Mouse (Mus musculus): ENCODE measurements around the gene Snx11. TPM values are rescaled to one million over a fixed set of nuclear protein-coding genes. Genes with fewer than 3 reads are reported as not detected.
"Not testable (repeated sequence)": the region's sequence is repeated elsewhere in the genome, so short reads cannot be mapped to it uniquely, and the experiment has no call there.

Snx11 gene
- polyA plus RNA-seq, 1 experiment: 16.8 TPM

GRCm38 (mm10) chr11:96813455-96813854 lies 36.1 kb upstream of the Snx11 start:
- Histone ChIP-seq H3K36me3 (ENCODE audit: control insufficient read depth, insufficient read depth, low read length) (no peaks in the 10 kb centered on the region; the same call in 1 of the 2 replicates), H3K27ac (ENCODE audit: control insufficient read depth, insufficient read depth, low read depth, low read length) (no peak overlapping the region), H3K4me3 (ENCODE audit: control insufficient read depth, low read depth, low read length) (no peak overlapping the region), H3K4me1 (ENCODE audit: control insufficient read depth, insufficient read depth, low read length) (no peaks in the 10 kb centered on the region), H3K27me3 (ENCODE audit: control insufficient read depth, insufficient read depth, low read length) (no peaks in the 10 kb centered on the region)
- TF ChIP-seq CTCF (IDR thresholded peaks at IDR 0.05; ENCODE audit: control insufficient read depth, insufficient read depth, insufficient replicate concordance, low read depth, low read length): no peak
- no peak for TF ChIP-seq POLR2A (IDR thresholded peaks at IDR 0.05; ENCODE audit: control insufficient read depth, low read depth, low read length)

DNA sequence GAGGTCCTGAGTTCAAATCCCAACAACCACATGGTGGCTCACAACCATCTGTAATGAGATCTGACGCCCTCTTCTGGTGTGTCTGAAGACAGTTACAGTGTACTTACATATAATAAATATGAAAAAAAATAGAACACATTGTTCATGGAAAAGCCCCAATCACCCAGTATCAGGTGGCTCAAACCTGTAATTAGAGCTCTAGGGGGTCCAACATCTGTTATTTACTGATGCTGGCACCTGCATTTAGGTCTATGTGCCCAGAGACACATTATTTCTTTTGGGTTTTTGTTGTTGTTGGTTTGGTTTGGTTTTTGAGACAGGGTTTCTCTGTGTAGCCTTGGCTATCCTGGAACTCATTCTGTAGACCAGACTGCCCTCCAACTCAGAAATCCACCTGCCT lies 33.8 kb upstream of the Snx11 start:
- H3K4me3 ChIP-seq (ENCODE audit: control insufficient read depth, low read depth, low read length); H3K4me1 ChIP-seq (ENCODE audit: control insufficient read depth, insufficient read depth, low read length); H3K27ac ChIP-seq (ENCODE audit: control insufficient read depth, insufficient read depth, low read depth, low read length); H3K27me3 ChIP-seq (ENCODE audit: control insufficient read depth, insufficient read depth, low read length); H3K36me3 ChIP-seq (ENCODE audit: control insufficient read depth, insufficient read depth, low read length): not testable (repeated sequence)

DNA sequence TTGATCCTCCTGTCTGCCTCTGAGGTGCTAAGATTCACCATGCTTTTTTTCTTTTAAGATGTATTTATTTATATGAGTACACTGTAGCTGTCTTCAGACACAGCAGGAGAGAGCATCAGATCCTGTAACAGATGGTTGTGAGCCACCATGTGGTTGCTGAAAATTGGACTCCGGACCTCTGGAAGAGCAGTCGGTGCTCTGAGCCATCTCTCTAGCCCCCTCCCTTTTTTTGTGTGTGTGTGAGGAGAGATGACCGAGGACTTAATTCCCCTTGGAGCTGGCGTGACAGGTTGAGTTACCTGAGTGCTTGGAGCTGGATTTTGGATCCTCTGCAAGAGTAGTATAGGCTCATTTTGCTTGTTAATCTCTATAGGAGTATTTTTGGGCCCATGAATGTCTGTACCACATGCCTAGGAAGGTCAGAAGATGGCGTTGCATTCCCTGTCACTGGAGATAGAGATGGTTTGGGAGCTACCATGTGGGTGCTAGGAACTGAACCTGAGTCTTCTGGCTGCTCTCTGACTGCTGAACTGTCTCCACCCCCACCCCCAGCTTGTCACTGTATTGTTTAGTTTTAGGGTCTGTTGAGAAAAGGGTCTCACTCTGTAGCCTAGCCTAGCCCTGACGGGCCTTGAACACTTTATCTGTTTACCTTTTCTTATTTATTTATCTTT lies 32.3 kb upstream of the Snx11 start:
- no peaks in the 10 kb centered on the region for H3K4me1 ChIP-seq (ENCODE audit: control insufficient read depth, insufficient read depth, low read length)
- no peaks in the 10 kb centered on the region for H3K27me3 ChIP-seq (ENCODE audit: control insufficient read depth, insufficient read depth, low read length)
- H3K4me3 ChIP-seq (ENCODE audit: control insufficient read depth, low read depth, low read length): no peak overlapping the region
- peaks cover 2% of the 10 kb centered on the region for H3K36me3 ChIP-seq (ENCODE audit: control insufficient read depth, insufficient read depth, low read length)
- no peak overlapping the region for H3K27ac ChIP-seq (ENCODE audit: control insufficient read depth, insufficient read depth, low read depth, low read length)
- no peak for TF ChIP-seq POLR2A (IDR thresholded peaks at IDR 0.05; ENCODE audit: control insufficient read depth, low read depth, low read length)
- TF ChIP-seq CTCF (IDR thresholded peaks at IDR 0.05; ENCODE audit: control insufficient read depth, insufficient read depth, insufficient replicate concordance, low read depth, low read length): no peak

- TF ChIP-seq POLR2A (IDR thresholded peaks at IDR 0.05; ENCODE audit: control insufficient read depth, low read depth, low read length): no peak
- TF ChIP-seq CTCF (IDR thresholded peaks at IDR 0.05; ENCODE audit: control insufficient read depth, insufficient read depth, insufficient replicate concordance, low read depth, low read length): no peak
Measured at GRCm38 (mm10) chr11:96808066-96808465, 30.7 kb upstream of the Snx11 start.

DNA sequence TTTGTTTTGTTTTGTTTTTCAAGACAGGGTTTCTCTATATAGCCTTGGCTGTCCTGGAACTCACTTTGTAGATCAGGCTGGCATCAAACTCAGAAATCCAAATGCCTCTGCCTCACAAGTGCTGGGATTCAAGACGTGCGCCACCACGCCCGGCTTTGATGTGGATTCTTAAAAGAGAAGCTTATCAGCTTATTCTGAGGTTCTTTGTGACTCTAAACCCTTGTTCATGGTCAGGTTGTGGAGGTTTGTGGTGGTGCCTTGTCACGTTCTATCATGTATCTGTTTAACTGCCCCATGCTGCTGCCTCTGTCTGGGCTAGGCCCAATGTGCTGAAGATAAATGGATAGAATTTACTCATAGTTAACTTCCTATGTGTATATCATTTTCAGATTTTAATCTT lies 28.2 kb upstream of the Snx11 start:
- TF ChIP-seq CTCF (IDR thresholded peaks at IDR 0.05; ENCODE audit: control insufficient read depth, insufficient read depth, insufficient replicate concordance, low read depth, low read length): no peak
- H3K27me3 ChIP-seq (ENCODE audit: control insufficient read depth, insufficient read depth, low read length): no peaks in the 10 kb centered on the region
- peaks cover 7% of the 10 kb centered on the region for H3K36me3 ChIP-seq (ENCODE audit: control insufficient read depth, insufficient read depth, low read length)
- H3K4me1 ChIP-seq (ENCODE audit: control insufficient read depth, insufficient read depth, low read length): no peaks in the 10 kb centered on the region
- no peak overlapping the region for H3K27ac ChIP-seq (ENCODE audit: control insufficient read depth, insufficient read depth, low read depth, low read length)
- H3K4me3 ChIP-seq (ENCODE audit: control insufficient read depth, low read depth, low read length): no peak overlapping the region

More at GRCm38 (mm10) chr11:96808066-96808465, 30.7 kb upstream of the Snx11 start:
- peaks cover 4% of the 10 kb centered on the region for H3K36me3 ChIP-seq (ENCODE audit: control insufficient read depth, insufficient read depth, low read length)
- no peak overlapping the region for H3K4me3 ChIP-seq (ENCODE audit: control insufficient read depth, low read depth, low read length)
- no peaks in the 10 kb centered on the region for H3K27me3 ChIP-seq (ENCODE audit: control insufficient read depth, insufficient read depth, low read length)
- H3K4me1 ChIP-seq (ENCODE audit: control insufficient read depth, insufficient read depth, low read length): no peaks in the 10 kb centered on the region
- no peak overlapping the region for H3K27ac ChIP-seq (ENCODE audit: control insufficient read depth, insufficient read depth, low read depth, low read length)

DNA sequence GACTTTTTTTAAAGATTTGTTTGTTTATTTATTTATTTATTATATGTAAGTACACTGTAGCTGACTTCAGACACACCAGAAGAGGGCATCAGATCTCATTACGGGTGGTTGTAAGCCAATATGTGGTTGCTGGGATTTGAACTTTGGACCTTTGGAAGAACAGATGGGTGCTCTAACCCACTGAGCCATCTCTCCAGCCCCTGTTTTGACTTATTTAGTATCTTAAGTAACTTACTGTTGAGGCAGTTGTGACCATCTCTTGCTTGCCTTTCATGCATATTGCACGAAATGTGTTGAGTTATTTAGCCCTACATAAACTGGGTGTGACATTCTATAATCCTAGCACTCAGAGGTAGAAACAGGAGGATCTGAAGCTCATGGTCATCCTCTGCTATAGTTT lies 22.2 kb upstream of the Snx11 start:
- no peaks in the 10 kb centered on the region for H3K27me3 ChIP-seq (ENCODE audit: control insufficient read depth, insufficient read depth, low read length)
- no peaks in the 10 kb centered on the region; the same call in 1 of the 2 replicates for H3K4me1 ChIP-seq (ENCODE audit: control insufficient read depth, insufficient read depth, low read length)
- peaks cover 5% of the 10 kb centered on the region for H3K36me3 ChIP-seq (ENCODE audit: control insufficient read depth, insufficient read depth, low read length)
- no peak overlapping the region for H3K27ac ChIP-seq (ENCODE audit: control insufficient read depth, insufficient read depth, low read depth, low read length)
- TF ChIP-seq CTCF (IDR thresholded peaks at IDR 0.05; ENCODE audit: control insufficient read depth, insufficient read depth, insufficient replicate concordance, low read depth, low read length) (no peak), POLR2A (IDR thresholded peaks at IDR 0.05; ENCODE audit: control insufficient read depth, low read depth, low read length) (no peak)
- H3K4me3 ChIP-seq (ENCODE audit: control insufficient read depth, low read depth, low read length): no peak overlapping the region

DNA sequence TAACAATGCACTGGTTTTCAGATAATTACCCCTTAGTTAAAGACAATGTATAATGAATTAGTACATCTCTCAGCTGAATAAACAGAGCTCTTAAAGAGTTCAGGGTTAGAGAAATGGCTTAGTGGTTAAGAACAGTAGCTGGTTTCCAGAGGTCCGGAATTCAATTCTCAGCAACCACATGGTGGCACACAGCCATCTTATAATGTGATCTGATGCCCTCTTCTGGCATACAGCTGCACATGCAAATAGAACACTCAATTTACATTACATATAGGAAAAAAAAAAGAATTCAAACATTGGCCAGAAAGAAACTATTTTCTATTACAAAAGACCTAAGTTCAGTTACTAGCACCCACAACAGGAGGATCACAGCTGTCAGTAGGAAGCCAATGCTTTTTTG lies 19.2 kb upstream of the Snx11 start:
- no peaks in the 10 kb centered on the region for H3K27me3 ChIP-seq (ENCODE audit: control insufficient read depth, insufficient read depth, low read length)
- no peaks in the 10 kb centered on the region; the same call in none of the 2 replicates for H3K36me3 ChIP-seq (ENCODE audit: control insufficient read depth, insufficient read depth, low read length)
- H3K4me3 ChIP-seq (ENCODE audit: control insufficient read depth, low read depth, low read length): no peak overlapping the region
- H3K27ac ChIP-seq (ENCODE audit: control insufficient read depth, insufficient read depth, low read depth, low read length): no peak overlapping the region
- TF ChIP-seq CTCF (IDR thresholded peaks at IDR 0.05; ENCODE audit: control insufficient read depth, insufficient read depth, insufficient replicate concordance, low read depth, low read length) (no peak), POLR2A (IDR thresholded peaks at IDR 0.05; ENCODE audit: control insufficient read depth, low read depth, low read length) (no peak)
- H3K4me1 ChIP-seq (ENCODE audit: control insufficient read depth, insufficient read depth, low read length): no peaks in the 10 kb centered on the region; the same call in 1 of the 2 replicates

DNA sequence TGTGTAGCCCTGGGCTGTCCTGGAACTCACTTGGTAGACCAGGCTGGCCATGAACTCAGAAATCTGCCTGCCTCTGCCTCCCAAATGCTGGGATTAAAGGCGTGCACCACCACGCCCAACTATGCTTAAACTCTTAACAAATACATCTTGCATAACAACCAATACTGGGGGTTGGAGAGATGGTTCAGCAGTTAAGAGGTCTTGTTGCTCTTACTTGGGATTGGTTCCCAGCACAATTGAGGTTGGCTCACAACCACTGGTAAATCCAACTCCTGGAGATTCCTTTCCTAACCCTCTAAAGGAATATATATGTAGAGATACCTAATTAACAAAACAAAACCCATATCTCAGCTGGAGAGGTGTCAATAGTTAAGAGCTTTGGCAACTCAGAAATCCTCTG lies 18.7 kb upstream of the Snx11 start:
- no peak overlapping the region for H3K4me3 ChIP-seq (ENCODE audit: control insufficient read depth, low read depth, low read length)
- no peak overlapping the region for H3K27ac ChIP-seq (ENCODE audit: control insufficient read depth, insufficient read depth, low read depth, low read length)
- H3K36me3 ChIP-seq (ENCODE audit: control insufficient read depth, insufficient read depth, low read length): no peaks in the 10 kb centered on the region; the same call in none of the 2 replicates
- no peaks in the 10 kb centered on the region; the same call in 1 of the 2 replicates for H3K4me1 ChIP-seq (ENCODE audit: control insufficient read depth, insufficient read depth, low read length)
- TF ChIP-seq CTCF (IDR thresholded peaks at IDR 0.05; ENCODE audit: control insufficient read depth, insufficient read depth, insufficient replicate concordance, low read depth, low read length) (no peak), POLR2A (IDR thresholded peaks at IDR 0.05; ENCODE audit: control insufficient read depth, low read depth, low read length) (no peak)
- no peaks in the 10 kb centered on the region for H3K27me3 ChIP-seq (ENCODE audit: control insufficient read depth, insufficient read depth, low read length)
